Mouse (Mus musculus) adrenal gland, postnatal 10 days (tissue): ENCODE measurements around the gene Bid. TPM values are rescaled to one million over a fixed set of nuclear protein-coding genes. Genes with fewer than 3 reads are reported as not detected.
"Not testable (repeated sequence)": the region's sequence is repeated elsewhere in the genome, so short reads cannot be mapped to it uniquely, and the experiment has no call there.

Experiments used
- DNase-seq: peaks from one replicate; pipeline ENCODE4 v3.0.0; 2021; ENCODE audit warnings: mixed read lengths
- total RNA-seq, 2 experiments: library from RNA; stranded (reverse); gene quantifications; 2 replicates each; pipeline ENCODE4 v1.2.3; 2021

Gene Bid
- total RNA-seq, 2 experiments from 2014 or later = 6.4 to 7.0 TPM

- DNase-seq = no peak
Measured at GRCm38 (mm10) chr6:120903961-120904360, 12.7 kb downstream of the Bid start.

- peak; percentile 48 for DNase-seq
Measured at GRCm38 (mm10) chr6:120903450-120903912, 13.2 kb downstream of the Bid start.

DNA sequence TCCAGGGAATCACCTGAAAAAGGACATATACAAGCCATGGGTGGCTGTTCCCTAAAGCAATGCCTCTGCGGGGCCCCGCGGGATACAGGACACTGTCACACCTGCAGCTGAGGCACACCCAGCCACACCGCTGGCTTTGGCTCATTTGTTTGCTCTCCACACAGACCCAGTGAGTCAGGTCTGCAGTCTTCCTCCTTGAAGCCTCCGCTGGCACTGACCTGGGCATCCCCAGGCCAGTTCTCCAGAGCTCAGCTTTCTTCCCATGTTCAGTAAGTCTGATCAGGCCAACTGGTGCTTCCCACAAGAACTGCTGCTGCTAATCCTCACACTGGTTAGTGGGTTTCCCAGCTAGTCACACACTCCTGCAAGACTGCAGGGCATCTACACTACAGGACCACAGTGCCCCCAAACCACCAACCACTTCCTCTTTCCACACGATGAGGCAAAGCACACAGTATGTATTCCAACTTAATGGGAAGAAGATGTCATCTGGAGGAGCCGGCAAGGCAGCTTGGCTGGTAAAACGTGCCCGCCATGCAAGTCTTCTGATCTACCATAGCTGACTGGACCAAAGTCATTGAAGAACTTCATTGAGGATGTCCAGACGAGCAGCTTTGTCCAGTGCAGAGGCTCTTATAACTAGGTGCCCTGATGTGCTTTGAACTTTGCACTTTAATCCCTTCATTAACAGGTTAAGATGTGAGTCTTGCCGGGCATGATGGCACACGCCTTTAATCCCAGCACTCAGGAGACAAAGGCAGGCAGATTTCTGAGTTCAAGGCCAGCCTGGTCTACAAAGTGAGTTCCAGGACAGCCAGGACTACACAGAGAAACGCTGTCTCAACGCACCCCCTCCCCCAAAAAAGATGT is 14.6 kb downstream of the Bid start:
- no peak for DNase-seq

GRCm38 (mm10) chr6:120898188-120898833 is 18.3 kb downstream of the Bid start:
- peak; percentile 59 for DNase-seq

DNA sequence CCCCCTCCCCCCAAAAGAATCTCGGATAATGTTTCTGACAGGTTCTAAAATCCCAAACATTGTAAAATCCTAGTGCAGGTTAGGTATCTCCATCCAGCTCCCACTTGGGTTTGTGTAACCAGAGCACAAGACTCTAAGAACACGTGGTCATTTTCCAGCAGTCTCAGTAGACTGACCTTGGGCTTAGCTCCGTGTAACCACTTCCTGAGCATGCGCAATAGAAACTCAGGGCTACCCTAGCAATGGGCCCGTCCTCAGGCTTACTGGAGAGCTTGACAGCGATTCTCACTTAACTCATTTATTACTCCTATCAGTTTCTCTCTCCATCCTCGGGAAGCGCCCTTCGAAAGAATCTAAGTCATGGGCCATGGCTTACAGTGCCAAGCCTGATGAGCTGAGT is 22.1 kb downstream of the Bid start:
- no peak for DNase-seq

DNA sequence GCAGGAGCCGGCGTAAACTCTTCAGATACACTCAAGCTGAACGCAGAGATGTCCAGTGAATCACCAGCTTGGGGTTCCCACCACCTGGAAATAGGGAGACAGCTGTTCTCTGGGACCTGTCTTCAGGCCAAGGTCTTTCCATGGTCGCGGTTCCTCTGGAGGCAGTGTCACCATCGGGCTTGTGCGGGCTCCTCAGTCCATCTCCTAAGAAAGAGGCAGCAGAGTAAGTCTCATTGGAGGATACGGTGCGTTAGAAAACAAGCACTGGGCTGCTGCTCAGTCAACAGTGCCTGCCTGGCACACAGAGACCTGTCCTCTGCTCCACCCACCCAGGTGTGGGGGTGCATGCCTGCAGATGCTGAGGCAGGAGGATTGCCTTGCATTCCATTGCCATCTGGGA is 22.6 kb downstream of the Bid start:
- DNase-seq = no peak

DNA sequence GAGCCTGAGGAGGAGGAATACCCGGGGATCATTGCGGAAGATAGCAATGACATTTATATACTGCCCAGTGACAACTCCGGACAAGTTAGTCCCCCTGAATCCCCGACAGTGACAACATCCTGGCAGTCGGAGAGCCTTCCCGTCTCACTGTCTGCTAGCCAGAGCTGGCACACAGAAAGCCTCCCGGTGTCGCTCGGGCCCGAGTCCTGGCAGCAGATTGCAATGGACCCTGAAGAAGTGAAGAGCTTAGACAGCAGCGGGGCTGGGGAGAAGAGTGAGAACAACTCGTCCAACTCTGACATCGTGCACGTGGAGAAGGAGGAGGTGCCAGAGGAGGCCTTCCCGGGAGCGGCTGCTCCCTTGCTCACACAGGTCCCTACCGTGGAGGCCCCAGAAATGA is 30.0 kb downstream of the Bid start:
- DNase-seq = no peak

DNA sequence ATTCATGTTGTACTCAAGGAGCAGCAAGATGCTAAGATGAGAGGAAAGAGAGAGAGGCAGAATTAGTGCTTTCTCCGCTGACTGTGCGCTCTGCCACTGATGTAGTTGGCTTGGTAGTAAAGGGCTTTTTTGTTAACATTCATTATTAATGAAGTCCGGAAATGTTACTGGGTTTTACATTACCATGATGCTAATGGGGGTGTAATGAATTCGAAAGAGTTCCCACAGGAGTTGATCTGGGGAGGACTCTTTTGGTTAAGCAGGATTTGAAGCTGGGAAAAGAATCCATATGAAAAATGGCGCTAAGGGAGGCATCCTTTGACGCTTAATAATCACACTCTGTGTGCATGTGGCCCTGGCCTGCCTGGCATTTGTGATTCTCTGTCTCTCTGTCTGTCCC is 32.2 kb downstream of the Bid start:
- no peak for DNase-seq

DNA sequence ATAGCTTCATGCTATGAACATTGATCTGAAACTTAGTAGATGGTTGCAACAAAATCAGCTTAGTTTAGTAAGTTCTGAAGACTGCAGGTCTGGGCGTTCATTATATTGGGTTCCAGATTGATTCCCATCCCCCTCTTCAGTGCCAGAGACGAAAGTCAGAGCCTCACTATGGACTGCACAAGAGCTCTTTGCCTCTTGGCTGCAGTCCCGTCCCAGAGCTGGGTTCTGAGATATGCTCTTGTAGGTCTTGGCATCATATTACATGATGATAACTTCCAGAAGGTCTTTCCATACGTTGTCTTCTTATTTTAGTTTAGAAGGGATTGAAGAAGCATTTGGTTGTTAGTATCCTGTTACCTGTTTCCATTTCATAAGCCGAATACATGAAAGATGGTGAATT is 37.6 kb downstream of the Bid start:
- DNase-seq = no peak

DNA sequence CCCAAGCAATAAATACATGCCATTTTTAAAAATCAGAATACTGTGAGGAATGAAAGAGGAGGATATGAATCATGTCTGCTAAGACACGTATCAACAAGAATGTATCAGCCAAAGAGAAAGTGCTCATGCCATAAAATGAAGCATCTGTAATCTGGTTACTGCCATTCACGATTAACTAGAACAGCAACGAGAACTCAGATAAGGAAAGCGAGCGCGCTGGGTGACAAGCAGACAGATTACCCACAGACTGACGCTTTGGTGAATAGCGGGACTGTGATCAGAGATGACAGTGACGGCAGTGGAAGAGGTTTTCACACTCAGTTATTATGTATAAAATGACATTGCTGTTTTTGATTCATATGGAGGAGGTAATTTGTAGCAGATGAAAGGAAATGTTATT is 42.8 kb downstream of the Bid start:
- DNase-seq = no peak

GRCm38 (mm10) chr6:120871286-120871685 is 45.4 kb downstream of the Bid start:
- no peak for DNase-seq

DNA sequence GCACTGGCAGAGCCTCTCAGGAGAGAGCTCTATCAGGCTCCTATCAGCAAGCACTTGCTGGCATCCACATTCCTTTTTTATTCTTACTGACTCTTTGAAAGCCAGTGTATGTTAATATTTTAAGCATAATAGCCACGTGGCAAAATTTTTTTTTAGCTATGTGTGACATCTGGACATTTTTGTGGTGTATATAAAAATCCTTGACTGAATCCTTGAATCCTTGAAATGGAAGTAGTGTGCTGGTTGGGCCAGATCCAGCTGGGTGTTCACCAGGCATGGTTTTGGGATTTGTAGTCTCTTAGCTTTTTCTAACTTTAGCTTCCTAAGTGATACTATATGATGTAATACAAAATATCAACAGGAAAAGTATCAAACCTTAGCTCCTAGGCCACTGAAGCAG is 47.8 kb downstream of the Bid start:
- DNase-seq = peak; percentile 46

DNA sequence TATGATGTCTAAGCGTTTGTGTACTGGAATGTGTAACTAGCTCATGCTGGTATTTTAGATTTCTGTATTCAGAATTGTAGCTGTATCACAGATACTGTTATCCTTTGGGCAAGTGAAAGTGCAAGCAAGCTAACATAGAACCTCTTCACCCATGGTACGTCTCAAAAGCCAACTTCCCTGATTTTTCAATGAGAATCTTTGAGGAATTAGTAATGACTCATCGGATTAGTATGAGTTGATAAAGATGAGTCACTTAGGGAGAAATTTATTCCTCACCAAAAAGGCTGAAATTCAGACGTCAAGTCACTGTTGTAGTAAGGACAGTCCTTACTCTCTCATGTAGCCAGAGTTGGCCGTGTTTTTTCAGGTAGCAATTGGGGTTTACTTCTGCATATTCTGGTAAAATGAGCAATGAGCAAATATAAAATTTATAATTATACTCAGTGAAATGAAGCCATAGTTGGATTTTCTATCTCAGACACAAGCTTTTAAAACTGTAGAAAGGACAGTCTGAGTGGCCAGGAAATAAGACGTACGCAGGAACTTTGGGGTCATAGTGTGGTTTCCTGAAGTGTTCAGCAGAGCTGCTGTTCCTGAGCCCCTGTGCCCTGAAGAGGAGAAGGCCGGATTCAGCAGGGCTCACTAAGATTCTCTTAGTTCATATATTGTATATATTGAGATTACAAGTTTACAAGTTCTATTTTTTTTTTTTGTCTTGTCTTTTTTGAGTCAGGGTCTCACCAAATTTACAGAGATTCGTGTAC is 50.4 kb downstream of the Bid start:
- DNase-seq = no peak

DNA sequence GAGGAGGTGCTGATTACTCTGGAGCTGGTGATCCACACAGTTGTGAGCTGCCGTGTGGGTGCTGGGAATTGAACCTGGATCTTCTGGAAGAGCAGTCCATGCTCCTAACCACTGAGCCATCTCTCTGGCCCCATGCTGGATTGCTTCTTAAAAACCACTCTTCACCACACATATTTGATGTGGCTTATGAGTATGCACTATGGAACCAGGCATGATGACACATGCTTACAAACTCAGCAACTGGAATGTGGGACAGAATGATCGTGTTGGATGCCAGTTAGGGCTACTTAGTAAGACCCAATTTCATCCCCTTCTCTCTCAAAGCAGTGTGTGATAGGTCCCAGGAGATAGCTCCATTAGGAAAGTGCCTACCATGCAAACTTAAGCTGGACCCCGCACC is 56.6 kb downstream of the Bid start:
- no peak for DNase-seq

DNA sequence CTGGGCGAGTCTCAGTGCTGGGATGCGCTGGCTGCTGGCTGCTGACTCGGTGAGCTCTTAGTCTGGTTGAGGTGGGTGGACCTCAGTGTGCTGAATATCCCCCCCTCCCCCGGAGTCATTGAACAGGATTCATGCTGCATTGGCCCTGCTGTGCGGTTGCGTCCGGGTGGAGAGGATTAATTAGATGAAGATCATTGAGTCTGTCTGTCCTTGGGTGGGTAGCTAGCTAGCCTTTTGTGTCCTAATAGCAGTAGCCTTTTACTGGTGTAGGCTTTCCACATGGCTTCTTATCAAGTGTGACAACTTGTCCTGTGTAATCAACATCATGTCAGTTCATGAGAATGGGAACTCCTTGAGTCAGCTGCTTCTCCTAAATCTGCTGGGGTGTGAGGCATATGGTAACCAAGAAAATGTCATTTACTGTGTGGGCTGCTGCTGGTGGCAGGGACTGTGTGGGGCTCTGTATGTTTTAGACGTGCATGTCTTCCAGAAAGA is 58.4 kb downstream of the Bid start:
- DNase-seq = no peak

GRCm38 (mm10) chr6:120854413-120854812 is 62.2 kb downstream of the Bid start:
- no peak for DNase-seq

GRCm38 (mm10) chr6:120850720-120851119 is 65.9 kb downstream of the Bid start:
- DNase-seq = not testable (repeated sequence)

Other genes starting within 250 kb of the Bid start
- gene Slc25a18, start 143.3 kb downstream of the Bid start, total RNA-seq = under 1 TPM; 0.75 to 0.91 TPM
- gene Atp6v1e1, start 94.1 kb downstream of the Bid start, total RNA-seq = 100 to 1,000 TPM; 225 to 226 TPM
- gene Bcl2l13, start 80.6 kb downstream of the Bid start, total RNA-seq = 10 to 100 TPM; 91.5 to 95.8 TPM
- gene Mical3, start 214.1 kb upstream of the Bid start, total RNA-seq = 10 to 100 TPM; 43.0 to 75.5 TPM